Mouse (Mus musculus): ENCODE measurements at regions not wholly inside any gene's neighbourhood (a gene's known extent, or its start where the extent isn't known, plus 50 kb on each side); places are given as distances from the start of the nearest gene placed in this dataset.

GRCm38 (mm10) chr17:67512699-67513450 is 119.6 kb downstream of the Lrrc30 start:
- TF ChIP-seq CTCF (IDR thresholded peaks at IDR 0.05; ENCODE audit: control insufficient read depth, insufficient read depth, low read length): no peak
- no peak for TF ChIP-seq POLR2A (IDR thresholded peaks at IDR 0.05; ENCODE audit: borderline replicate concordance, control insufficient read depth, low read depth, low read length)

Measured in bone marrow, adult 2 months (tissue).